Mouse (Mus musculus) yolk sac, embryonic 10.5 days (tissue): ENCODE data around the gene P3h4.

ENCODE experiments used
- DNase-seq: peaks from one replicate; pipeline ENCODE4 v3.0.0-alpha.2; 2017; ENCODE audit warnings: low spot score

The P3h4 gene

GRCm38 (mm10) chr11:100392958-100393357, 21.7 kb downstream of the P3h4 start:
- no peak for DNase-seq

DNA sequence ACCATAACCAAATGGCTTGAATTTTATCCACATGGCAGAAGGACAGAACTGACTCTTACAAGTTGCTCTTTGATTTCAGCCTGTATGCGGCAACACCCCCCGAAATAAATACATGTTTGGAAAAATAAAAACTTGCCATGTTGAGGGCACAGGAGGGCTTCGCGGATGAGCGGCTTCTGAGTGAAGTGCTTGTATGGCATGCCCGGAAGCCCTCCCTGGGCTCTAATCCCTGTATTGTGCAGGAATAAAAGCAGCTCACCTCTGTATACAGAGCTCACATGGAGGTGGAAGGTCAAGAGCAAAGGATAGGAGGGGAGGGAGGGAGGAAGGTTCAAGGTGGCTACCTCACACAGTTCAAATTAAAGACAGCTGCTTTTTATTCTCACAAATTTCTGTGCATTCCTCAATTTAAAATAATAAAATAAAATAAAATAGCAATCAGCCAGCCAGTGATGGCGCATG, 22.7 kb downstream of the P3h4 start:
- DNase-seq, result no peak

DNA sequence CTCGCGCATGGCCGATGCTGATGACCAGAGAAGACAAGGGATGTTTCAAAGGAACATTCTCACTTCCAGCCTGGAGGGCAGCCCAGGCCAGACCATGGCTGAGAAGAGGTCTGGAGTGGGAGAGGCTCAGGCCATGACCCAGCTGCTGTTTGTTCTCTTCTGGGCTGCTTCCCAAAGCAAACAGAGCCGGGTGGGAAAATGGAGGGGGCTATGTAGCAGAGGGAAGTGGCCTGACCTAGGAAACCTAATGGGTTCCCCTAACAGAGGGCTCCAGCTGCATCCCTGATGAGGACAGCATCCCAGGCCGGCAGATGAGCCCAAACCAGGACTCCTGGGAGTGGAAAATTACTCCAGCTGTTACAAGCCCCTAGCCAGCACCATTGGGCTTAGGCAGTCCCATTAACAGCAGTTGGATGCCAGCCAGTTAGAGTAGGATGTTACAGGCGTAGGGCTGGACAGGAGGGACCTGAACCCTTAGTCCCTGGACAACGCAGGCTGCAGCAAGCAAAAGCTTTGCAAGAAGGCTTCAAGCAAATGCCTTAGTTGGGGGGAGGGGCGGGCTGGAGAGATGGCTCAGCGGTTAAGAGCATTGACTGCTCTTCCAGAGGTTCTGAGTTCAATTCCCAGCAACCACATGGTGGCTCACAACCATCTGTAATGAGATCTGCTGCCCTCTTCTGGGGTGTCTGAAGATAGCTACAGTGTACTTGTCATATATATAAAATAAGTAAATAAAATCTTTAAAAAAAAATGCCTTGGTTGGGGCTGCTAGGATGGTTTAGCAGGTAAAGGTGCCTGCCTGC, 23.4 kb downstream of the P3h4 start:
- DNase-seq, result peak; percentile 42

DNA sequence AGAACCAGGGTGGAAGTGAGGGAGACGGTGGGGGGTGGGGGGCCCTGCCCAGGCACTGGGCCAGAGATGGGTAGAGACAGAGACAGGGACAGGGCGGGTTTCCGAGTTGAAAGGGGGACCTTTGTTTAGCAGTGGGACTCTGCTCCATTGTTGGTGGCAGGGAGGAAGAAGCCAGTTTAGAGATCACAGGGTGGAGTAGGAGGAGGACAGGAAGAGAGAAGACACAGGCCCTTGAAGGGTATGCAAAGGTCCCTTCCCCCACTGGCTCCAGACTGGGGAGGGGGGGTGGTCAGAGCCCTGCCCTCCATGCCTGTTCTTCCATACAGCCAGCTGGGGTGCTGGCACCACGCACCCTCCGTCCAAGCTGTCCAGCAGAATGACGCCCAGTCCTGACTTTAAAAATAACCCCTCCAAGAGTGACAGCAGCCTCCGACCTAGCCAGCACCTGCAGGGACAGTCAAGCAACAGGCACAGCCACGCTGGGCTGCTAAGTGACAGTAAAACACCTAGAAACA, 24.6 kb downstream of the P3h4 start:
- DNase-seq, result no peak

DNA sequence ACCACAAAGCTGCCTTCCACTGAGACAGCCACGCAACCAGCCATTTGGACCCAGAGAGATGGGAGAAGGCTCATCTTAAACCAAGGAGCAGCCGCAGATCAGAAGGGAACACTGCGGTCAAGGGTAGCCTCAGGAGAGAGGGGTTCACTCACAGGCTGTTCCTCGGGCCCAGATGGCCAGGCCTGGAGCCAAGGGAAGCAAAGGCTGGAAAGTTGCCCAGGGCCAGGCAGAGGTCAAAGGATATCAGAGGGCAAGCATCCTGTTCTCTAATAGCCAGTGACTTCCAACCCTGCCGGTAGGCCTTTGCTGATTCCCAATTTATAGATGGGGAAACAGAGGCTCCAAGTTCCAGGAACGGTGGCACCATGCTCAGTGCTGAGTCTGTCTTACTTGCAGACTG, 26.0 kb downstream of the P3h4 start:
- DNase-seq, result no peak

- peak; percentile 26 for DNase-seq
Measured at GRCm38 (mm10) chr11:100387589-100388375, 26.9 kb downstream of the P3h4 start.

DNA sequence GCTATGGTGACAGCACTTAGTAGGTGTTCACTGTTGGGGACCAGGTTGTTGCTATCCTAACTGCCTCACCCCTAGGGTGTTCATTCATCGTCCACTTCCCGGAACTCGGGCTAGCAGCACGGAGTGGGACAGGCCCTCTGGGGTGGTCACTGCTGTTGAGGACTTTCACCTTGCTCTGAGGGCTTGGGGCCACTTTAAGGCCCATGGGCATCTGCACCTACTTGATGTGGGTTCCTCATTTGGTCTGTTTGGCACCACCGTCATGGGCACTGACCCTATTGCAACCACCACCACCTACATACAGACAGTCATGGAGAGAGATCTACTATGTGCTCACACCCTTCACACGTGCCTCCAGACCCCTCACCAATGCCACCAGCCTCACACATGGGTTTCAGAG, 27.5 kb downstream of the P3h4 start:
- no peak for DNase-seq

DNA sequence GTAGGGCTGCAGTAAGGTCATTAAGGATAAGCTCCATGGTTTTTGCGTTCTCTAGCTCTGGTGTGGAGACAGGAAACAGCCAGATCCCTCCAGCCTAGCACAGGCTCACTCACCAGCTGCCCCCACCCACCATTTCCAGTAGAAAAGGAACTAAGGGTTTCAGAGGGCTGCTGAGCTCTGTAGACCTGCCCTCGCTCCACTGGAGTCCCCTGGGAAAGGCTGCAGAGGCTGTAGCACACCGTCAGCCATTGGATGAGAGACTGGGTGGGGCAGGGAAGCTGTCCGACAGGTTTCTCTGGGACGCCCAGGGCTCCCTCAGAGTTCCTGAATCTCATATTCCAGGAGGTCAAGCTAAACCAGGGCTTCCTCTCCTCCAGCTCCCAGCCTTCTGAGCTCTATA, 28.1 kb downstream of the P3h4 start:
- no peak for DNase-seq

DNA sequence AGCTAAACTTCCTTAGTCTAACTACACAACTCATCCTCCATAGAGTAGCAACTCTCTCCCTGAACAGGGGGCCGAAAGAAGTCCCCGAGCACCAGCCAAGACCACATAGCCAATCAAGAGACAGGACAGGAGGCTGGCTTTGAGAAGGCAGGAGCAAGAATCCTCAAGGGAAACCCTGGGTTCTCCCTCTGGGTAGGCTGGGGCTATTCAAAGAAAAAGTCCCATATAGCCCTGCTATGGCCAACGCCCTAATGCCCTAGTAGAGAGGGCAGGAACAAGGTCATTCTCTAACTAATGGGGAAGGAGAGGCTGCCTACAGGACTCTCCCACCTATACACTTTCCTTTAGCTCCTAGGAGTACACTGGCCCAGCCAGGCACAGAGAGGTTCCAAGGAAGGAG, 29.6 kb downstream of the P3h4 start:
- DNase-seq, result no peak

GRCm38 (mm10) chr11:100382682-100383081, 32.0 kb downstream of the P3h4 start:
- no peak for DNase-seq

DNA sequence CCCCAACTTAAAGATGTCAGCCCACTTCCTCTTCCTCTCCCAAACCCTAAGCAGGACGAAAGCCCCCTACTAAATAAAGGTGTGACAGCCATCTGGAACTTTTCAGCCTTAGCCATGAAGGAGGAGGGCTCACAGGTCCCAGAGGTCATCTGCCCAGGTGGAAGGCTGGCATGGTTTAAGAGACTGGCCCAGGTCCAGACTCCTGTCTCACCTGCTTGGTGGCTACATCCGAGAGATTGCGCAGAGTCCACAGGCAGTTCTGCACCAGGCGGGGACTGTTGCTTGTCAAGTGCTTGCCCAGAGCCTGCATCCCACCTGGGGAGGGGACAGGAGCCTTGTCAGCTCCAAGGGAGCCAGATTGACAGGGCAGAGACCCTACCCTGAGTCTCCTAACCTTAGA, 35.3 kb downstream of the P3h4 start:
- DNase-seq, result no peak

DNA sequence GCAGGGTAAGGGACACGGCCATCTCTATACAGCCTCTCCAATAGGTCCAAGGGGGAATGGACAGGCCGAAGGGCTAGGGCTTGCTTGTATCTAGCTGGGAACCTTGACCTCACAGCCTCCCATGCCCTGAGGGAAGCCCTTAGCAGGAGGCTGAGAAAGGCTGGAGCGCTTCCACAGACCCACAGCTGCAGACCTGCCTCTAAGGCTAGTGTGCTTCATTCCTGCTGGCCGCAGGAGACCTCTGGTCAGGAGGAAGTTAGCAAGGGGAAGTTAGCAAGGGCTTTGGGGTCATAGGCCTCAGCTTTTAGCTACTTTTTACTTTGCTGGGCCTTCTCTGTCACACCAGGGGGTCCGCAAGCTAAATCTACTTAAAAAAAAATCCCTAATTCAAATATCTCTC, 36.2 kb downstream of the P3h4 start:
- DNase-seq, result no peak

- no peak for DNase-seq
Measured at GRCm38 (mm10) chr11:100377989-100378388, 36.6 kb downstream of the P3h4 start.

DNA sequence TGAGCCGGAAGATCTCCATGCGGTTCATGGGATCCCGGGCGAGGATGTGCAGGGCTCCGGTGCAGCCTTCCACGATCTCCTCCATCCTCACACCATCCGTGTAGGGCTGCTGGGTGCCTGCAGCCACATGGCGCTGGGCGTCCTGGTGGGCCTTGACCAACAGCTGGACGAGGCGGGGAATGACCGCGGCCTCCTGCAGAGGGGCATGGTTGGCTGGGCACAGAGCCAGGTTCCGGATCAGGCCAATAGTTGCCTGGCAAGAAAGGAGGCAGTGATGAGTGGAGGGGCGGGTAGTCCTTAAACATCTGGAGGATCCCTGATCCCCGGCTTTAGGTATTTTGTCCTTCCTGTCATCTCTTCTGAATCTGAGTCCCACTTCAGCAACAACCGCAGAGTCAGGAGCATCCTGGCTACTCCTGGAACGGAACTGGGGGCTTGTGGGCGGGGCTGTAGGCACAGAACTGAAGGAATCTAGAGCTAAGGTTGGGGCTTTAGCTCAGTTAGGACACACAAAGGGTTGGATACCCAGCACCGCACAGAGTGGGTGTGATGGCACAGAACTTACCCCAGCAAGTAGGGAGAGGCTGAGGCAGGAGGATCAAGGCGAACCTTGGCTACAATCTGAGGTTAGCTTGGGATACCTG, 37.8 kb downstream of the P3h4 start:
- no peak for DNase-seq

GRCm38 (mm10) chr11:100376005-100376404, 38.6 kb downstream of the P3h4 start:
- DNase-seq, result no peak

GRCm38 (mm10) chr11:100375127-100375526, 39.5 kb downstream of the P3h4 start:
- no peak for DNase-seq

DNA sequence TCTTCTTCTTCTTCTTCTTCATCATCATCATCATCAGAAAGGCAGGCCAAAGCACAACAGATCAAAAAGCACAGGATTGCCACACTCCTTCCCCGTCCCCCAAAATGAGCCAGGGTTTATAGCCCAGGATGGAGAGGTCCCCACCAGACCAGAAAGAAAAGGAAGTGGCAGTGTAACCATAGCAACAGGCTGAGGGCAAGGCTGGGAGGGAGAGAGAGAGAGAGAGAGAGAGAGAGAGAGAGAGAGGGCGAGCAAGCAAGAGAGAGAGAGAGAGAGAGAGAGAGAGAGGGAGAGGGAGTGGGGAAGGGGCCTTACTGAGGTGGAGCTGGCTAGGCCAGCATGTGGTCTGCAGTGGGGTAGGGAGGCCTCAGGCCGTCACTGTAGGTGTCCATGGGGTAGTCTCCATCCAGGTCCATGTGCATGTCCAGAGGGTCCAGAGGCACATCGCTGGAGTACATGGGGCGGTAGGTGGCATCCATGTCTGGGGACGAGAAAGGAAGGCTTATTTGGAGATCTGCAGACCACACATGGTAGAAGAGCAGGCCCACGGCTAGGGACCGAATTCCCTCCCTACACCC, 42.6 kb downstream of the P3h4 start:
- DNase-seq, result no peak

DNA sequence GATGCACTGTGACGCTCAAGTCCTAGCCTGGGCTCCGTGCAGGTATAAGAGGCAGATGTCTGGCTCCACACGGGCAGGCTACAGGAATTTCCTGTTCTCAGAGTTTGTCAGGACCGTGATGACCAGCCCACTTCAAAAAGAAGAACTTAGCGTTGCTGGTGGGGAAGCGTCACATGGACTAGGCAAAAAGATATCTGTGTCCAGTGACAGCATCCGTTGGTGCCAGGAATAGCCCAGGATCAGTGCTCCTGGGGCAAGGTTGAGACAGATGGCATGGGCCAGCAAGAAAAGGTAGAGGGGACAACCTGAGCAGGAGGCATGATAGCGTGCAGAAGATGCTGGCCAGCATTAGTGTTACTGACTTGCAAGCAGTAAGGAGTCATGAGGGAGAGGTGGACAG, 44.8 kb downstream of the P3h4 start:
- no peak for DNase-seq

- DNase-seq, result no peak
Measured at GRCm38 (mm10) chr11:100369145-100369544, 45.5 kb downstream of the P3h4 start.

GRCm38 (mm10) chr11:100362979-100363562, 51.6 kb downstream of the P3h4 start:
- peak; percentile 32 for DNase-seq

- DNase-seq, result peak; percentile 55
Measured at GRCm38 (mm10) chr11:100362209-100362978, 52.2 kb downstream of the P3h4 start.
